Mouse (Mus musculus): Measurements from ENCODE around the gene Plxna4.

Gene Plxna4

DNA sequence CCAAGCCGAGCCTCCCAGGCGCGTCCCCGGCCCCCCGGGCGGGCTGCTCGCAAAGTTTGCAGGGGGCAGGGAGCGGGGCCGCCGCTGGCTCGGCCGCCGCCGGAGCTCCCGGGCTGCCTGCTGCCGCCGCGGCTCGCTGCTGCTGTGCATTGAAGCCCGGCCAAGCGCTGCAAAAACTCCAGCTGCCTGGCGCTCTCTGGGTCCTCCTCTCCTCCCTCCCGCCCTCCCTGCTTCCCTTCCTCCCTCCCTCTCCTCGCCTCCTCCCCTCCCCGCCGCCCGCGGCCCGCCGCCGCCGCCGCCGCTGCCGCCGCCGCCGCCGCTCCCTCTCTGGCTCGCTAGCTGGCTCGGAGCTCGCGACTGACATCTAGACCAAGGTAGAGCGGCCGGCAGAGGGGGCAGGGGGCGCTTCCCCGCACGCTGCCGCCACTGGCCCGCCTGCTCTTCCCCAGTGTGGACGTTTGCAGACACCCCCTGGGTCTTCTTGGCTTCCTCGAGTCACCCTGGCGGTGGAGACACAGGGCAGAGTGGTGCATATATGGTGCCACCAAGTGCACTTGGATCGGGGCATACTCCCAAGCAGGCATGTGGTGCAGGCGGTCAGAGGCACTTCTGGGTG, at the start of gene Plxna4:
Gene Plxna4 (minus strand): TSS at position 137 of the 616 bp plus-strand sequence.
- DNase-seq = peak; percentile 69

DNA sequence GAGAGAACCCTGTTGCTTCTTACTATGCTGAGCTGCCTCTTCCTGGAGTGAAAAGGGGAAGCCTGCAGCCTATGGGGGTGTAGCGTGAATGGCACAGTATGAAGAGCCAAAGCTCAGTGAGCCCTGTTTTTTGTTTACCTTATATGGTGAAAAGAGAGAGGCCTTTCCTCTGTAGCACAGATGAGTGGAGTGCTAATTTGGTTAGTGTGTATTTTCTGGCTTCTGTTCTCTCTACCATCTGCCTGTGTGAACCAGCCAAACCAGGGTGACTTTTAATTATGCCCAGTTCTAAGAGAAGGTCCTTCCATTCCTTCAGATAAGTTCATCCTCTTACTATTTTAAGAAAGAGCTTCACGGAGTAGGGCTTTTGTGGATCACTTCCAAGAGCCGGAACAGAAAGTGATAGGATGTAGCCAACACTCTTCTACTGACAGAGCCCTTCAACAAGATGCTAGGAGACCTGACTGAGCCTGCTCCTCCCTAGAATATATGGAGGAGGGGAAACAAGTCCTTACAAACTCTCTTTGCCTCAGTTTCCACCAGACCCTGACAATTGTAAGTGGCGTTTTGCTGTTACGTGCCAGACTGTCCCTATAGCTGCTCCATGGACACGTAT, 49.7 kb upstream of the Plxna4 start:
- DNase-seq = peak; percentile 22

DNA sequence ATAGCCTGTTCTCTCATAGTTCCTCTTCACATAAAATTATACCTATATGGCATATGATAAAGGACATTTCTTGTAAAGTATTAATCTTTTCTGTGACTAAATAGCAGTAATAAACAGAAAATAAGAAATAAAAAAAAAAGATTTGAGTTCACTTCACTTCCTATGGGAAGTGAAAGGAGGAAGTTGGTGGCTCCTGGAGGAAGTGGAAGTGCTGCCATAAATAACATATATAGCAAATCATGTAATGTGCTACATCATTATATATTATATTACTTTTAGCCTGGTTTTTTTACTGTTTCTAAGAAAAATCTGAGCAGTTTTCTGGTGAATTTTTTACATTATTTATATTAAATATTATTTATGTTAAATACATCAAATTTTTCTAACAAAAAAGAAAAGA, 22.7 kb upstream of the Plxna4 start:
- DNase-seq = no peak

DNA sequence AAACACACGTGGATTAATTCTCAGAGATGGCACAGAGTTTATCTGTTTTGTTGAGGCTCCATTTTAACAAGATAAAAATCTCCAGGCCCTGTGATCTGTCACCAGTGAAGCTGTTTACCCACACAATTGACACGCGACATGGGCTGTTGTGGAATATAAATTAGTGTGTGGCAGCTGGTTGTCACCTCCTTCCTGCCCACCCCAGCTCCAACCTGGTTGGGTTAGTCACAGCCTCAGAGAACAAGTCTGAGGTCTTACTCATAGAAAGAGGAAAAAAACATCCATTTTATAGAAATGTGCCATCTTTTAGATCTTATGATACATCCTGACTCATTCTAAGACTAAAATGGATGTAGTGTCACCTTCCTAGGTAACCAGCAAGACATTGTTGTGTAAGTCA, 18.8 kb upstream of the Plxna4 start:
- DNase-seq = no peak

DNA sequence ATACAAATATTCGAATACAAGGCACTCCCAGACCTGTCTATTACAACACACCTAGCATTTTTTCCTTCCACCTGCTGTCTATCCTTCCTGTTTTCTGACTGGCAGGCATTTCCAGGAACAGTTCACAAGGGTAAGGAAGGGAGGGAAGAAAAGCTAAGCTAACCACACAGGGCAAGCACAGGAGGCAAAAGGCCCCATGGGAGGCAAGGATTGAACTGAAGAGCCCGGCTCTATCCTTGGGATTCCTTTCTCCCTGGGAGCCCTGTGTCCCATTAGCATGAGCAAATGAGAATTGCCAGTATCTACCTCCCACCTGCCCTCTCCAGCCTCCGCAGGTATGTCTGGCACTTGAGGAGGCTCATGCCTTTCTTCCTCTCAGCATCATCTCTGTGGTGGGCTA, 17.6 kb upstream of the Plxna4 start:
- DNase-seq = no peak

DNA sequence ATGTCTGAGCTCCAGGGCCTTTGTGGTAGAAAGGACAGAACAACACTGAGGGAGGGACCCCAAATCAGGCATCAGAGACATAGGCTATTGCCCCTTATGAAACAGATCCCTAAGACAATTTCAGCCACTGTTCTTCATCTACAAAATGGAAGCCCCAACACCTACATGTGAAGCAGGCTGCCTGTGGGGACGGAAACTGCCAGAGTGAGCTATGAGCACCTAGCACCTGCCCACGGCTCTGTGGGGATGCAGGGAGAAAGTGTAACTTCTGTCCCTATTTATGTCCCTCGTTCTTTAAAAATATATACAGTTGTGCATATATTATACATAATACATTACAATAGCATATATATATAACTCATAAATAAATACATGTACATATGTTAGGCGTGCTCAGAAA, 16.9 kb upstream of the Plxna4 start:
- no peak for DNase-seq

DNA sequence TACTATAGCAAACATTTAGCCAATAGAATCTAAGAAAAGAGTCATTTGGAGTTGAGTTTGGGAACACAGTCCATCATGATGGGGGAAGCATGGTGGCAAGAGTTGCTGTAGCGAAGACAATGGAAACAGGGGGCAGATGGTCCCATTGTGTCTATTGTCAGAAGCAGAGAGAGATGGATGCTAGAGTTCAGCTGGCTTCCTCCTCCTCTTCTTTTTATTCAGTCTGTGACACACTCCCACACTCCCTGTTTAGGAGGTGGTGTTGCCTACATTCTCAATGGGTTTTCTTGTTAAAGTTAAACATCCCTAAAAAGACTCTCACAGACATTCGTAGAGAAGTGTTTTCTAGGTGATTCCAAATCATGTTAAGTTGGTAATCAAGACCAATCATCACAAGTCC, 14.1 kb upstream of the Plxna4 start:
- DNase-seq = no peak

DNA sequence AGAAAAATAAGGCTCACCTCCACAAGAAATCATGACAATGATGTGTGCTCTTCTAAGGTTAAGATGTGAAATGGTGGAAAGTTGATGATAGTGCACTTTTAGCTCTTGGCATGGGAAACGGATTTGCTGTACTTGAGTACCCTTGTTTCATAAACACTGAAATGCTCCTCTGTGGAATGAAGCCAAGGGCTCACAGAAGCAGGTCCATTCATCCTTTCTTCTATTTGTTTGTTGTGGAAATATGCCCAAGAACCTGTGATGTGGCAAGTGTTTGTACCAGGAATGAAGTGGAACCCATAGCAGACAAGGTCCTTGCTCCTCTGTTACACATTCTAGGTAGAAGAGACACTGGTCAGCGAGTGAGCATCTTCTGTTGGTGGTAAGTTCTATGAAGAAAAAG, 13.3 kb upstream of the Plxna4 start:
- DNase-seq = no peak

DNA sequence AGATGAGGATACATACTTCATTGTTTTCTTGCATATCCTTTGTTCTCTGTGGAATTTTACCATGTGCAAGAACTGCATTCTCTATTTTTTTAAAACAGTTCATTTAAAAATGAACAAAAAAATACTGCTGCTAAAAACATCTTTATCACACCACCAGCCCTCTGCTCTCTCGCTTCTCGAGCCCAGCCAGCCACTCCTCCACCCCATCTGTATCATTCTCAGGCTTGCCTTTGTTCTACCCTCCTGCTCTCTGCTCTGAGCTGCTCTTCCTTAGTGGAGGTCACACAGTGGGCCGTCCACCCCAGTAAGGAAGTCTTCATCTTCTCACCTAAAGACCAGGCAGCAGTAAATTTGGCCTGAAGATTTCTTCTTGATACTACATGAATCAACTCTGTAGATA, 7.6 kb upstream of the Plxna4 start:
- DNase-seq = no peak

DNA sequence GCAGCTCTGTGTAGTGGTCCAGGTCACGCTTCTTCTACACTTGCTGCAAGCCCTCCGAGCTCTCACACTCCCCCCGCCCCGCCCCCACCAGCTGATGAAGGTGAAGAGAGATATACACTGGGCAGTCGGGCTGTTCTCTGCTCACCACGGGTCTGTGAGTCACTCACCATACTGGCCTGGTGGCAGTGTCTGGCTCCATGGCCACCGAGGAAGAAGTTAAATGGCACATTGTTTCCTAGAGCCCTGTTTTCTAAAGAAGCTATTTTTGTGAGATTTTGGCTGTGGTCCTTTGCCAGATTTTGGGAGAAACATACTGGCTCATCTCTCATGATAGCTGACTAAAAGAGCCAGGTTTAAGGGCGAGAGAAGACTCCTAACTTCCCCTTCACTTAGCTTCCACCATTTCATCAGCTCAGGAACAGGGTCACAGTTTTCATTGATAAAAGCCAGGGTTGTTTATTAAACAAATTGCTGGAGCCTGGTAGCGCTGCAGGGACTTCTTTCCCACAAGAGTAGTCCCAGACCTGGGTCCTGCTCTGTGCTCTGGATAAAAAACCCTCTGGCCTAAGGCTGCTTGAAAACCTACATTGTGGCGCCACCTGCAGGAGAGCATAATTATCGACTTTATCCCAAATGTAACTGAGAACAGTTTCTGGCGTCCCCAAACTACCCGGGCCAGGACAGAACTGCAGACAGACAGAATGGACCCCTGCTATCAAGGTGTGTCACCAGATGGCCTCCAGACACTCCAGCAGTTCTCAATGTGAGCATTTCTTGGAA, 3.2 kb upstream of the Plxna4 start:
- peak; percentile 73 for DNase-seq

DNA sequence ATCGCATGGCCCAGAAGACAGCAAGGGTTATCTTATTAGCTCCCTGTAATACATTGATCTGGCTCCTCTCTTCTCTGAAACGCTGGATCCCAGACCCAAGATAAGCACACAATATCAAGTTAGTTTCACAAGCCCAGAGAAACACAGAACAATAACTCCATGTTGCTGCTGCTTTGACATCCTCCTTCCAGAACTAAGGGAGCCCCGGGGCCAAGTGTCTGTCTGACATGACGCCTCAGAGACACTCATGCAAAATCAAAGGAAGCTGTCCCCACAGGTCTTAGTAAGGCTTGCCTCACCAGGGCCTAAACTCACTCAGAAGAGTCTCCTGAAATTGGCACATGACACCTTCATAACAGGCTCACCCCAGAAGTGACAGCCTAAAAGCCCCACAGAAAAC, 1.6 kb upstream of the Plxna4 start:
- DNase-seq = no peak

DNA sequence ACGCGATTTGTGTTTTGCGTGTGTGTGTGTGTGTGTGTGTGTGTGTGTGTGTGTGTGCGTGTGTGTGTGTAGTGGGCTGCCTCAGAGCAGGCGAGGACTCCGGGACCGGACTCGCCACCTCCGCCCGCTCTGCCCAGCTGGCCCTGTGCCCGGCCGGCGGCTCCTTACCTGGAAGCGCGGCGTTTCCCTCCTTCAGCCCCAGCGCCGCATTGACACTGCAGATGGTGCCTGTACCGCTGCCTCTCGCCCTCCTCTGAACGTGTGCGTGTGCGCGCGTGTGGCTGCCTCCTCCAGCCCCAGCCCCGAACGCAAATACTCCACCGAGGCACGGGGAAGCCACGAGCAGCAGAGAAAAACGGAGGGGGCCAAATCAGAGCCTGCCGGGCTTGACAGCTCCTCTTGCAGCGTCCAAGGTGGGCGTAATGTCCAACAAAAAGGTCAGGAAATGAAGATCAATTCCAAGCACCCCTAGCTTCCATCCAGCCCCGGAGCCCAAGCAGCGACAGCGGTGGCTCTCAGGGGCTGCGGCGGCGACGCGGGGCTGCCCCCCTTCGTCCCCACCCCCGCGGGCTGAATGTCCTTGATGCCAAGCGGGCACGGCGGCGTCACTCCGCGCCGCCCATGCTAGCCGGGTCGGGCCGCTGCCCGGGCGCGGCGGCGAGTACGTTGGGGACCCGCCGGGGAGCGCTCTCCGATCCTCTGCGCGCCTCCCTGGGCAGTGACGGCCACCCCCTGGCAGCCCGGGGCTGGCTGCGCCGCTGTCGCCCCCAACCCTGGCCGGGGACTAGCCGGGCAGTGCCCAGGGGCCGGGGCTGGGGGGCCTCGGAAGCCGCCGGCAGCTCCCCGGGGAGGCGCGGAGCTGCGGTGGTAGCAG, 619 bp downstream of the Plxna4 start:
- peak; percentile 85 for DNase-seq

DNA sequence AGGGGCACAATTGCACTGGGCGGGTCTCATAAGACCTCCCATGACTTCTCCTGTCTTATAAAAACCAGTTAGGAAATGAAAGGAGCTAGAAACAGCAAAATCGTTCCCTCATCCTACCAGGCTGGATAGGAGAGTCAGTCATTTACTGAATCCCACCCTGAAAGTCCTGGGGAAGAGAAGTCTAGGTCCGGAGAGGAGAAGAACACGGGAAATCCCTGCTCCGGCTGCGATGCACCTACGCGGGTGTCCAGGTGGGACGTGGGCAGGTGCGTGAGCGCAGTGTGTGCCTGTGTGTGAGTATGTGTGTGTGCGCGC, 1.2 kb downstream of the Plxna4 start:
- no peak for DNase-seq

DNA sequence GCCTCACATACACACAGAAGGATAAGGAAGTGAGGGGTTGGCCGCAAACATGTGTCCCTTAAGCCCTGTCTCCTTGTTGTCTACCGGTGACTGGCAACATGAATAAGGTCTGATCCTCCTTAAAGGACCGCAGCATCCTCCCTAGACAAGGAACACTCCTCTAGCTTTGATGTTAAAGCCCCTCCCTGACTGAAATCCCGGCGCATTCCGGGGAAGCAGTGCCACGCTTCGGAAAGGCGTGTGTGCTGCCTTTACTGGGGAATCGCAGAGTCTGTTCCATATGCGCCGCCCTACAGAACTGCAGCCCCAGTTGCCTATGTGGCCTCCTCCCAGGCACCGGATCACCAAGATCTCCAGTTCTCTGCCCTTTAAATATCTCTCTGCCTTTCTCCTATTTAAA, 1.6 kb downstream of the Plxna4 start:
- peak; percentile 61 for DNase-seq

DNA sequence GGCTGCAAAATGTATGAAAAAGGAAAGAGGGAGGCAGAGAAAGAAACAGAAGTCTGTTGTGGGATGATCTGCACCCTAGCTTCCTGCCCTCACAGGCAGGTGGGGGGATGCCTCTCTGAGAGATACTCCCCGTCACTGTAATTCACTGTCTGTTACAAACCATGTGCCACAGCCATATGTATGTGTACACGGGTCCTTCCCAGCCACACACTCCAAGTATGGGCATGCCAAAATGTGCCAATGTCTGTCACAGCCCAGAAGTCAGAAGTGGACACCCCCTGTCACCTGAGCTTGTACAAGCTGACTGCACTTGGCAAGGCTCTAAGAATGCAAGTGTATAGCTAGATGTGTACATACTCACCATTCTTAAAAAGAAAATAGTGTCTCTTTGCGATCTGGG, 2.8 kb downstream of the Plxna4 start:
- no peak for DNase-seq

DNA sequence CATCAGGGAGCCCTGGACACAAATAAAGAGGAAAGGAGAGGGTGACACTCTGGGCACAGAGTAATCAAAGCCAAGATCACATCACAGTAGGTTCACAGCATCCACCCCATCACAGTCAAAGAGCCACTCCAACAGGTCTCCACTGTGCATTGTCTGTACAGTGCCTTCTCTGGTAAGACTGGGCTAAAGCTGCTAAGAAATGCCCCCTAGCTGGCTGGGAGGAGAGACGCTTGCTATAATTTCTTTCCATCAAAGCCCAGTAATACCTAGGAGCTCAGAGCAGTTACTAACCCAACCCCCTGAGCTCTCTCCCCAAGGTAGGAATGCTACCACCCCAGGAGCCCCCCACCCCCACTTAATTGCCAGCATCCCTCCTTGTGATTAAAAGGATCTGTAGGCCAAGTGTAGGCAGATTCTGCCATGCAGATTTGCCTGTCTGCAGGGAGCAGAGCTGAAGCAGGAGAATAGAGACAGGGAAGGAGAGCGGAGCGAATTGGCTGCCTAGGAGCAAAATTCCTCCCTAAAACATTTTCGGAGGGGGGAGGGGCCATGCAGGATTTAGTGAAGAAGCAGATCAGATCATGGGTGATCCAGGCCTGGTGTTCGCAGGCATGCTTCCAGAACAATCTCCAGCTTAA, 3.6 kb downstream of the Plxna4 start:
- DNase-seq = no peak

DNA sequence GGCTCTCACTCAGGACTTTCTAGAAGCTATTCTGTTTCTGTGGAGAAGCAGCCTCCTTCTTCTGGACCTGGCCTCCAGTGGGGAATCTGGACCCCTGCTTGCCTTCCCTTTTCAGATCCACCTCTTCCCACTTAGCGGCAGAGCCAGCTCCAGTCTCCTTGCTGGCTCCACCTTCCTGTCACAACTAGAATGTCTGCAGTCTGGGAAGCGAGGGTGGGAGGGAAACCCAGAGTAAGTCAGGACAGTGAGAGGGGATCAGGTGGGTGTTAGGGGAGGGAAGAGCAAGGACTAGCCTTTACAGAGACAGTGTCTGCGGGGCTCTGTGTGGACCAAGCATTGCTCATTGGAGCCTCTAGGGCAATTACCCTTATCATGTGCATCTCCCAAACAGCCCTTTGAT, 4.4 kb downstream of the Plxna4 start:
- DNase-seq = no peak

DNA sequence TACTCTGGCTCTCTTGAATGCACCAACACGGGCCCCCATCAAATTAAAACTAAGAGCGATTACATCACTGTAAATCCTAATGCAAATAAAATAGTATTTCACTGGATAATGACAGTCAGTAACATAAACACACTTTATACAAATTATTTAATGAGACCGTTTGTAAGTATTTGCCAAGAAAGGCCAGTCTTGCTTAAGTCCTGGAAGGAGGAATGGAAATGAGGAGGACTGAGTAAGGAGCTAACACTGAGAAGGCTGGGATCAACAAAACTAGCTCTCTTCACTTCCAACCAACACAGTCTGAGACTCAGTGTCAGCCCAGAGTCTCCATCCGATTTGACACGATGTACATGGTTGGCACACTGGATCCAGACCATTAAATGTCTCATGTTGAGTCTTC, 16.5 kb downstream of the Plxna4 start:
- no peak for DNase-seq

DNA sequence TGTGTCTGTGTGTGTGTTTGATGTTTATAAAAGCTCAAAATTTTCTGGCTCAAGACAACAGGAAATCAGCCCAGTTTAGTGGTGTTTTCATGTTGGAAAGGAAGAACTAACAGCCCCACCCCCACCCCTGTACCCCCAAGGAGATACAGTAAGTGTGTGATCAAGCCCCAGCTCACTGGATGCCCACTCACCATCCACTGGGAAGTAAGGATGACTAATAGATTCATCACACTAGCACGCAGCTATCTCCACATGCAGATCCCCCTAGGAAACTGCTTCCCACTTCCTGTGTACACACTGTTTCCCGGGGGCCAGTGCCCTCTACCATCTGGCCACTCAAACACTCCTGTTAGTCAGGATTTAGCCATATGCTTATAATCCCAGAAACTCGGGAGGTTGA, 17.5 kb downstream of the Plxna4 start:
- no peak for DNase-seq

DNA sequence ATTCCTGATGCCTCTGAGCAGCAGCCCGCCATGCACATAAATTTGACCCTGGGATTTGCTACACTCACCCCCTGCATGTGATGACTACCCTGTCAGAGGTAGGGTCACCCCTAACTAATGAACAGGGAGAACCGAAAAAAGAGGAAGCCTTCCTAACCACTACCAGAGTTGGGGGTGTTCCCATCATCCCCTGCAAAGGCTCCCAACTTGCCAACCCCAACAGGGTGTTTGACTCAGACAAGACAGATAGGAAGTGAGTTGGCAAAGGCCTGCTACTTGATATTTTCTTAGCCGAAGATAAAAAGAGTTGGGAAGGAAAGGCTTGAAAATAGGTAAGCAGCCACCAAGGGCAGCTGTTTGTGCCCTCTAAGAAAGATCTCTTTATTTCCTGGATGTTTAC, 18.1 kb downstream of the Plxna4 start:
- no peak for DNase-seq

DNA sequence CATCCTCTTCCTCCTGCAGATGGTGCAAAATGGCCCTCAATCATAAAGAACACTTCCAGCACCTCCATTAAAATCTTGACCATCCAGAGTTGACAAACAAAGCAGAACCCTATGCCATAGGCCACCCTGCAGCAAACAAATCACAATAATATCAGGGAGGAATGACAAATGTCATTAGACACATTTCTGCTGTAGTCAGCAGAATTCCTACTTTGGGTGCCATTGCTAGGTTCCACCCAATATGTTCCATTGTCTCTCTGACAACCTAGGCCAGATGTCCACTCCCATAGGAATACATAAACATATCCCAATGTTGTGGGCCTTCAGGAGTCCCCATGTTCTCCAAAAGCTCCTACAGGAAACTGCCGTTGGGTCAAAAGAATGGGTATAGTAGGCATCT, 41.1 kb downstream of the Plxna4 start:
- no peak for DNase-seq

DNA sequence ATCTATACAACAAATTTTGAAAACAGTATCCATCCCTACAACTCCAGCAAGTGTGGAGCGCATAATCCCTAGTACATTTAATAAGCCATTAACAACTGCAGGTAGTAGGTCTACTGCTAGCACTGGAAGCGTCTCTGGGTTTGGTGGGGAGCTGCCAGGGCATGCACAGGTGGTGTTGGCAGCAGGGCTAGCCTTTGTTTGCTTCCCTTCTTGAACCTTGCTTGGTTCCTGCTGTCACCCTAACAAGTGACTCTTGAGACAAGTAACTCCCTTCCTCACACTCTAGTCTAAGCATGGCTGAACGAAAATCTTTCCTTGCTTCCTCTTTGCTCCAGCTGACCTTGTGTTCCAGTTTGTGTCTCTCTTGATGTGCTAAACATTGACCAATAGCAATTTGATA, 44.0 kb downstream of the Plxna4 start:
- no peak for DNase-seq

DNA sequence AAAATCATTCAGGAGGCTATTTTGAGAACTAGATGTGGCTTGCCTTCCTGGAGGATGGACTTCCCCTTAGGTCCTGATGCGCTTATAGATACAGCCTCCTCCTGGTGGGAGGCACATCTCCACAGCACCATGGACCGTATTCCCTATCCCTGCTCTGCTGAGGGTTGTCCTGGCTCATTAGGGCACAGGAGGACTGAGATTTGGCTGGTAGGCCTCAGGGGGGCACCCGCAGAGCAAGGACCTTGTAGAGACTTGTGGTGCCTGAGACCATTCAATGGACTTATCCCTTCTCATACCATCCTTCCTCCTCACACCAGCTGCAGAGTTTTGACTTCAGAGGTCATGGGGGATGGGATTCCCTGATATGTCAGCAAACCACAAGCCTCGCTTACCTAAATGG, 47.8 kb downstream of the Plxna4 start:
- DNase-seq = no peak

All from cerebellum, adult 9-11 months (tissue).